Mouse (Mus musculus): ENCODE data around the gene Hspg2. TPM values are rescaled to one million over a fixed set of nuclear protein-coding genes. Genes with fewer than 3 reads are reported as not detected.
A peak's percentile ranks its signal among the peaks of the same experiment; 100 is the strongest.

The Hspg2 gene
- polyA plus RNA-seq, 1 experiment from 2014 or later = 40.6 TPM

DNA sequence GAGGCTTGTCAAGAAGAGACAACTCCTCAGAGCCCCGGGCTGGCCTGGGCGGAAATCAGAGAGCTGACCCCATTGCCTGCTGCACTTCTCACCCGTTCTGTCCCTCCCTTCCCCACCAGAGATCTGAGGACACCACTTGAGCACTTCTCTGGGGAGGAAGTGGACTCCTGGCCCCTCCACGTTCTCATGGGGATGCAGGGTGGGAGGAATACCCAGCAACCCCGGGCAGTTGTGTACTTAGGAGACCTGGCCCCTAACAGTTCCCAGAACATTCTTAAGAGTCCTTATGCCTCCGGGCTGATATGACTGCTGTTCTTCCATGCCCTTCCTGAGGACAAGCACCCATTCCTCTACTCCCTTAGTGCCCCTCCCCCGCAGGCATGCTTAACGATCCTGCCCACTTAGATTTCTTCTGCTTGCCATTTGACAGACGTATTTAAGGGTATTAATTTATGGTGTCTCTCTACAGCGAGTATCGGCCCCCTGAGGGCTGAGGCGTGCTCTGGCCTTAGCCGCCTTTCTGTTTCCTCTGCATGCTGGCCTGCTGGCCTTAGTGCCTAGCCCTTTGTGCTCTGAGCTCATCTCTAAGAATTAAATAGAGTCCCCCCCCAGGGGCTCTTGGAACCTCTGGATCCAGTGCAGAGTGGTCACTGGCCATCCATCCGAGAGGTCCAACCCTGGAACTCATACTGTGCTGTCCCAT lies 16.8 kb downstream of the Hspg2 start:
- no peak for ATAC-seq (ENCODE audit: insufficient number of reproducible peaks, low FRiP score, low TSS enrichment, low read depth)
- Histone ChIP-seq H3K4me1 (peaks cover 94% of the 10 kb centered on the region), H3K27me3 (no peaks in the 10 kb centered on the region), H3K9me3 (no peaks in the 10 kb centered on the region), H3K36me3 (no peaks in the 10 kb centered on the region), H3K4me2 (no peak overlapping the region), H3K27ac (peak overlapping the region; percentile 57), H3K9ac (no peak overlapping the region), H3K4me3 (no peak overlapping the region)
- 31% methylated on average over 14 of the region's 14 CpGs for WGBS

DNA sequence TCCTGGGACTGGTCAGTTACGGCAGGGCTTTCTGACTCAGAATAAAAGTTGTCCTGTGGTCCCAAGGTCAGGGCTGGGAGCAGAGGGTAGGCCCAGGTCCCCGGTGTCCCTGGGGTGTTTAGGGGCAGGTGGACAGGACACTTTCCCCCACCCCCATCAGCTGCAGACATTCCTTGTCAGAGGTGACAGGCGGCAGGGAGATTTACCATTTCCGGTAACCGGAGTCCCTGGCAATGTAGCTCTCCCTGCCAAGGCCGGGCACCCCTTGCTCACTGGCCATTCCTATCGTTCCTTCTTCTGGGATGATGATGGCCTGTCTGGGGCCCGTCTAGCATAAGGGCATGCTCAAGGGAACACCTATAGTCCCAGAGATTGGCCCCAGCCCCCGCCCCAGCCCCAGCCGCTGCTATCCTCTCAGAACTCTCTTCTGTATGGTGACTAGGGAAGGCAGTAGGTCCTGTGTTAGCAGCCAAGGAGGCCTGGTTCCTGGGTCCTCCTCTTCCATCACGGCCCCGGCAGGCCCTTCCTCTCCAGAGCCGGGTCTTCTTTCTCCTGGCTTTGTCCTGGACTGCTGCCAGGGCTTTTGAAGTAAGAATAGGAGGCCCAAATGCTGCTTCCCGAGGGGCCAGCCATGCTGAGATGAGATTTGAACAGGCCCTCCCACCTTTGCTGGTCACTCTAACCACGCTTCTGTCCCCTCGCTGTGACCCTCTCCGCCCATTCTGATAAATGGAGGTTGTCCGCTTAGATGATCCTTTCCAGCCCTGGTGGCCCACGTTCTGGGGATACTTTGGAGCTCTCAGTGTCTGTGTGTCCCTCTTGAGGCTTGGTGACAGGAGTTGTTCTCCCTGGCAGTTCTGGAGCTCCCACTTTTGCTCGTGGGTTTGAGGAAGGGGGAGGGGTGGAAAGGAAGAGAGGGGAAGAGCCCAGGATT lies 17.8 kb downstream of the Hspg2 start:
- H3K27me3 ChIP-seq = no peaks in the 10 kb centered on the region
- no peak overlapping the region; the same call in 1 of the 2 replicates for H3K9ac ChIP-seq
- no peak for ATAC-seq (ENCODE audit: insufficient number of reproducible peaks, low FRiP score, low TSS enrichment, low read depth)
- H3K4me2 ChIP-seq = no peak overlapping the region
- H3K4me3 ChIP-seq = no peak overlapping the region
- H3K9me3 ChIP-seq = no peaks in the 10 kb centered on the region
- WGBS = 32% methylated on average over 20 of the region's 20 CpGs
- no peaks in the 10 kb centered on the region for H3K36me3 ChIP-seq
- H3K27ac ChIP-seq = peak overlapping the region; percentile 91
- H3K4me1 ChIP-seq = peaks cover 86% of the 10 kb centered on the region

DNA sequence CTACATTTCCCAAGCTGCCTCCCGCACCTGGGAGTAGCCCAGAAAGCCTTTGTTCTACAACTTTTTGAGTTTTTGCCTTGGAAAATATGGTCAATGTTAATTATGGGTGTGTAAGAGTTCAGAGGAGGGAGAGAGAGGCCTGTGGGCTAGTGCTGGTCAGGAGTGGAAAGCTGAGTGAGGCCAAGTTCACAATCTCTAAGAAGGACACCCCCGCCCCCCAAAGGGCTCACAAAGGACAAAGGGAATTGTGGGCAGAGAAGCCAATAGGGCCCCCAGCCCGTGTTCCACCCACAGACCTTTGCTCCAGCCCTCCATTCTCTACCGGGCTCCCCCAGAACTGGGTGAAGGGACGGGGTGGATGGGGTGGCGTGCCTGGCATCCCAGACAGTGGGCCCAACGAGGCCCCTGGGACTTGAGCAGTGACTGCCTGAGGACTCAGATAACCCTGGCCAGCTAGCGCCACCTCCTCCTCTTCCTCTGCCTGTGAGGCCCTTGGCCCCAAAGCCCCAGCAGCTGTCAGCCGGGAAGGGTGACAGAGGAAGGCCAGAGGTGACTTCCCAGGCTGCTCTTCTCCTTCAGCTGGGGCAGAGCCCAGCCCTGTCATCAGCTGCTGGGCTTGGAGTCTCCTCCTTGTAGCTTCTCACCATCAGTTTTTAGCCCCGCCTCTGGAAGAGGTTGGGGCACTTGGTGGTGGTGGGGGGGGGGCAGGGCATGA lies 18.9 kb downstream of the Hspg2 start:
- H3K36me3 ChIP-seq = 0 out of 2 replicates have a peak, but pooled peaks cover under 1% of the 10 kb centered on the region
- H3K4me1 ChIP-seq = peaks cover 81% of the 10 kb centered on the region
- no peak overlapping the region for H3K9ac ChIP-seq
- H3K27ac ChIP-seq = peak overlapping the region; percentile 91
- 44% methylated on average over 10 of the region's 10 CpGs for WGBS
- no peaks in the 10 kb centered on the region for H3K27me3 ChIP-seq
- no peak for ATAC-seq (ENCODE audit: insufficient number of reproducible peaks, low FRiP score, low TSS enrichment, low read depth)
- no peak overlapping the region for H3K4me3 ChIP-seq
- H3K4me2 ChIP-seq = no peak overlapping the region
- no peaks in the 10 kb centered on the region for H3K9me3 ChIP-seq

DNA sequence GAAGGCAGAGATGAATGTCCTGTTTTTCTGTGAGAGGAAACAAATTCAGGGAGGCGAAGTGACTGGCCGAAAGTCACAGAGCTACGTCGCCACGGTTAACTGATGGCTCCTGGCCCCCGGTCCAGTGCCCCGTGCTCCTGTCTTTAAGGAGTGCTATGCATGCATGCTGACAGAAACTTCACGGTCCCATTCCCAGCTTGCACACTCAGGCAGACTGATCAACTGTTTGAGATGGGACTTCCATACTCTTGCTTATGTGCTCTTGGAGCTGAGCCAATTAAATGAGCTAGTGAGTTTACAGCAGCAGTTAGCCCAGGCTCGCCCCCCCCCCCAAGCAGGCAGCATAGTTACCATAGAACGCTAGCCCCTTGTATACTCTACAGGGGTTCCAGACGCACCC lies 19.5 kb downstream of the Hspg2 start:
- no peak for ATAC-seq (ENCODE audit: insufficient number of reproducible peaks, low FRiP score, low TSS enrichment, low read depth)
- Histone ChIP-seq H3K27me3 (no peaks in the 10 kb centered on the region), H3K4me3 (no peak overlapping the region), H3K4me1 (peaks cover 84% of the 10 kb centered on the region), H3K9me3 (no peaks in the 10 kb centered on the region), H3K27ac (peak overlapping the region; percentile 91), H3K9ac (no peak overlapping the region), H3K36me3 (0 out of 2 replicates have a peak, but pooled peaks cover 6% of the 10 kb centered on the region), H3K4me2 (no peak overlapping the region)
- 34% methylated on average over 11 of the region's 11 CpGs for WGBS

DNA sequence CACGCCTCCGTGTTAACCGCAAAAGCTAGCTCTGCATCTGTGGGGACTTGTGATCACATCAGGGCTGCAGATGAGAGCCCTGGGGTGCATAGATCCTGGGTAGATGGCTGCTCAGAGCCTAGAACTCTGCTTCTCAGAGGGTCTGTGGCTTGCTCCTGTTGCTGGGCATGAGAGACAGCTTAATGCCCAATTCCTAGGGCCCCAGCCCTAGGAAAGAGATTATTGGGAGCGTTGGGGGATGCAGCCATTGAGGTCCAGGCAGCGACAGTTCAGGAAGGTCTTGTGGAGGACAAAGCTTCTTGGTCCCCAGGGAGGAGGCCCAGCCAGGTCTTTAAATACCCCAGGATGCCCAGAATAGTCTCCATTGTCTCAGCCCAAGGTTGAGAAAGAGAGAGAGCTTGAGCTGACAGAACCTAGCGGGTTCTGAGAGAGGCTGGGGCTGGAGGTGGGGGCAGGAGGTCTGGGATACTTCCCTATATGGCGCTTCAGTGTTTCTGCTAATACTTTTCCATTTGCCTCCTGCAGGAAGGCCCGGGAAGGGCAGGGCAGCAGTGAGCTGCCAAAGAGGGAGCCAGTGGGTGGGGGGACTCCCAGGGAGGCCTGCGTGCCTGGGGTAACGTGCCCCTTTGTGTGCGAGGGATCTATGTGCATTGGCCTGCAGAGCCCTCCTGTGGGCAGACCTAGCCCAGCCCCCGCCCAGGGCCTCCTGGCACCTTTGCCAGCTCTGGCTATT lies 20.2 kb downstream of the Hspg2 start:
- H3K9me3 ChIP-seq = no peaks in the 10 kb centered on the region
- no peak overlapping the region for H3K9ac ChIP-seq
- 17% methylated on average over 12 of the region's 12 CpGs for WGBS
- peak overlapping the region; percentile 35 for H3K4me2 ChIP-seq
- H3K27me3 ChIP-seq = no peaks in the 10 kb centered on the region
- H3K4me1 ChIP-seq = peaks cover 82% of the 10 kb centered on the region
- H3K27ac ChIP-seq = peak overlapping the region; percentile 91
- ATAC-seq (ENCODE audit: insufficient number of reproducible peaks, low FRiP score, low TSS enrichment, low read depth) = peak; percentile 78
- 0 out of 2 replicates have a peak, but pooled peaks cover 6% of the 10 kb centered on the region for H3K36me3 ChIP-seq
- no peak overlapping the region for H3K4me3 ChIP-seq

DNA sequence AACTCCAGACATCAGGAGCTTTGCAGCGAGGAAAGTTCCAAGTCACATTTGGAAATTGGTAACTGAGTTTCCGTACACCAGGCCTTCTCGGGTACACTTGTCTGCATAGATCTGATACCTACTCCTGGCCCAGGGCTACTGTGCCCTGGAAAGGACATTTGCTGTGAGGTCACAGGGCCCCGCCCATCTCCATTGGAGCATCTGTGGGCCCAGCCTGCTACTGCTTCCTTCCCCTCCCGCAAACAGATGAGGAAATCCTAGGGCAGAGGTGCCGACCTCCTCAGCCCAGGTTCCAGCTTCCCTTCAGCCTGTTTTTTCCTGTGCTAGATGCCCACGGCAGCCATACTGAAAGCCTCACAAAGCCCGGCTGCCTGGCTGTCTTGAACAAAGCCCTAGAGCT lies 21.4 kb downstream of the Hspg2 start:
- Histone ChIP-seq H3K27me3 (no peaks in the 10 kb centered on the region), H3K9me3 (no peaks in the 10 kb centered on the region), H3K4me1 (peaks cover 79% of the 10 kb centered on the region), H3K27ac (peak overlapping the region; percentile 91), H3K36me3 (0 out of 2 replicates have a peak, but pooled peaks cover 6% of the 10 kb centered on the region), H3K9ac (no peak overlapping the region; the same call in 1 of the 2 replicates), H3K4me2 (no peak overlapping the region), H3K4me3 (no peak overlapping the region)
- no peak for ATAC-seq (ENCODE audit: insufficient number of reproducible peaks, low FRiP score, low TSS enrichment, low read depth)
- 53% methylated on average over 8 of the region's 8 CpGs for WGBS

DNA sequence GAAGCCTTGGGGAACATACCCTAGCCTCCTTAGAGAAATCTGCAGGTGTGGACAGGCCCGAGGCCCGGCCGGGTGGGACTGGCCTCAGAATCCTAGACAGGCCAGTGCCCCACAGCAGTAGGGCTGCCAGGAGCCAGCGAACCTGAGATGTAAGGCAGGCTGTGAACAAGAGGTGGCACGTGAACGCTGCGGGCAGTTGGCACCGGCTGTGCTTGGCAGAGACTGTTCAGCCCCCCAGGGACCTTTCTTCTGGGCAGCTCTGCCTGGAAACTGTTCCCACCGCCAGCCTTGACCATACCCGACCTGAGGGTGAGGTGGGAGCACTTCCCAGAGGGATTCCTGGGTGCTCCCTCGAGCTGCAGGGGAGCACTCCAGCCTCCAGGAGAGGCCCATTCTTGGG lies 24.0 kb downstream of the Hspg2 start:
- Histone ChIP-seq H3K4me2 (no peak overlapping the region), H3K9ac (no peak overlapping the region), H3K27me3 (no peaks in the 10 kb centered on the region), H3K27ac (peak overlapping the region; percentile 63), H3K9me3 (no peaks in the 10 kb centered on the region), H3K36me3 (0 out of 2 replicates have a peak, but pooled peaks cover 6% of the 10 kb centered on the region), H3K4me1 (peaks cover 76% of the 10 kb centered on the region), H3K4me3 (no peak overlapping the region)
- ATAC-seq (ENCODE audit: insufficient number of reproducible peaks, low FRiP score, low TSS enrichment, low read depth) = no peak
- 60% methylated on average over 11 of the region's 11 CpGs for WGBS

DNA sequence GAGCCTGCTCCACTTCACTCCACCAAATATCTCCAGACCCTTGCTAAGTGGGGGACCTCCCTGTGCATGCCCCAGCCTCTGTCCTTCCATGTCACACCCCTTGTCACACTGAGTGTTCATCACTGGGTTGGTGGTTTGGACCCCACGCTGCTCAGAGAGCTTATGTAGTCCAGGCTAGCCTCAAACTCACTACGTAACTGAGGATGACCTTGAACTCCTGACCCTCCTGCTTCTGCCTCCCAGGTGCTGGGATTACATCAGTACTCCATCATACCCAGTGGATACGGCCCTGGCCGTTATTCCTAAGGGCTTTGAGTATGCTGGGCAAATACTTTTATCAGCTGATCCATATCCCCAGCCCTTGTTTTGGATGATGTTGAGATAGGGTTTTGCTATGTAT lies 24.6 kb downstream of the Hspg2 start:
- Histone ChIP-seq H3K27me3 (no peaks in the 10 kb centered on the region), H3K36me3 (0 out of 2 replicates have a peak, but pooled peaks cover 6% of the 10 kb centered on the region), H3K4me2 (no peak overlapping the region), H3K4me3 (no peak overlapping the region), H3K9me3 (no peaks in the 10 kb centered on the region), H3K9ac (no peak overlapping the region), H3K4me1 (peaks cover 76% of the 10 kb centered on the region), H3K27ac (peak overlapping the region; percentile 63; the same call in 1 of the 2 replicates)
- no peak for ATAC-seq (ENCODE audit: insufficient number of reproducible peaks, low FRiP score, low TSS enrichment, low read depth)
- WGBS = 84% methylated on average over 4 of the region's 4 CpGs

DNA sequence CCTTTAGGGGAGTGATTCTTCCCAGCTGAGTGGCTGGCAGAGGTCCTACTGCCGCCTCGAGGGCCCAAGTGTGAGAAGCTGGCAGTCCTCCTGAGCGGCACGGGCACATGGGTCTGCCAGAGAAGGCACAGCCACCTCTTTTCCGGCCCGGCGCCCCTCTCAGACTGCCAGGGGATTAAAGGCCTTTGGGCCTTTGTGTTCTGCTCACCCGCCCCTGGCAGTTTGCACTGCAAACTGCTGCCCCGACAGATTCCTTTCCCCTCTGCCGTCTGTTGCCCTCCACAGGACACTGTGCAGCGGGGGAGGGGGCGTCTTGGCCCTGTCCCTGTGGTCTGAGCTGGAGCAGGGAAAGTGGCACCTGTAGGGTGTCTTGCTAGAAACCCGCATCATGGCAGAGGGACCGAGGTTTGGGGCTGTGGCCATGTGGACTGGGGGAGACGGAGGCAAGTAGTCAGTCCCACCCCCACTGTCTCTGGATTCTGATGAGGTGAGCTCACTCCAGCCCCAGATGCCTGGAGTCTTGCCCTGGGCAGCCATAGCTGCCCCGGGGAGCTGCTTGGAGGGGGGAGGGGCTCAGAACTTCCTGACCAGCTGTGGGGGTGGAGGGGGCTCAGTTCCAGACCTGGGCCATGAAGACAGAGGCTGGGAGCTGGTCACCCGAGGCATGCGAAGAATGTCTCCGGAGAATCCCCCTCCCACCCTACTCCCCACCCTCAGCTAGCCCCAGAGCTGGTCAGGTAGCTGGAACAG lies 26.4 kb downstream of the Hspg2 start:
- 10% methylated on average over 19 of the region's 19 CpGs for WGBS
- Histone ChIP-seq H3K4me1 (peaks cover 75% of the 10 kb centered on the region), H3K9me3 (no peaks in the 10 kb centered on the region), H3K9ac (peak overlapping the region; percentile 7; the same call in 1 of the 2 replicates), H3K27ac (peak overlapping the region; percentile 89), H3K36me3 (0 out of 2 replicates have a peak, but pooled peaks cover 6% of the 10 kb centered on the region), H3K27me3 (no peaks in the 10 kb centered on the region), H3K4me2 (no peak overlapping the region), H3K4me3 (no peak overlapping the region)
- ATAC-seq (ENCODE audit: insufficient number of reproducible peaks, low FRiP score, low TSS enrichment, low read depth) = peak; percentile 71

DNA sequence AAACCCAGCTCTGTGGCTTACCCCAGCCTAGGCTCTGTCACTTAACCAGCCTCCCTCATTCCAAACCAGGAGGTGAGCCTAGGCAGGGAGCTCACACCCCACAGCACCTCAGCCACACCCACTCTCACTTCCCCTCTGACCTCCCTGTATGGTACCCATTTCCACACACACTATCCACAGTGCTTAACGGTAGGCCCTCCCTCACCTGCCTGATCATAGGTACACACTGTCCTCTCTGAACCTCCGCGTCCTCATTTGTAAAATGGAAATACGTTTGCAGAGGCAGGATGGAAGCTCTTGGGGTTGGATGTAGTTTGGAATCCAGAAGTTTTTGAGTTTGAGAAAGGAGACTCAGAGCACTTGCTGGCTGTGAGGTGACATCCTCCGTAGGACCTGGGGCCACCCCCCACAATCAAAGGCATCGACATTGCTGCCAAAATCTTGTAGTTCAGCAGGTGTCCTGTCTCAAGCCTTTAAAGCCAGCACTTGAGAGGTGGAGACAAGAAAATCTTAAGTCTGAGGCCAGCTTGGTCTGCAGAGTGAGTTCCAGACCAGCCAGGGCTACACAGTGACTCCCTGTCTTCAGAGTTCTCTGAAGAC lies 27.0 kb downstream of the Hspg2 start:
- no peak overlapping the region for H3K4me3 ChIP-seq
- no peak overlapping the region for H3K4me2 ChIP-seq
- H3K4me1 ChIP-seq = peaks cover 74% of the 10 kb centered on the region

More for the DNA sequence above, 27.0 kb downstream of the Hspg2 start:
- Histone ChIP-seq H3K27me3 (no peaks in the 10 kb centered on the region), H3K9ac (no peak overlapping the region), H3K9me3 (no peaks in the 10 kb centered on the region), H3K27ac (peak overlapping the region; percentile 89), H3K36me3 (peaks cover 6% of the 10 kb centered on the region; the same call in 1 of the 2 replicates)
- ATAC-seq (ENCODE audit: insufficient number of reproducible peaks, low FRiP score, low TSS enrichment, low read depth) = 0 out of 2 replicates have a peak, but pooled peaks have one; percentile 12
- WGBS = 45% methylated on average over 6 of the region's 6 CpGs
